Mouse (Mus musculus) layer of hippocampus, postnatal 14 days (tissue): Measurements from ENCODE around the gene Mycbp2. TPM values are rescaled to one million over a fixed set of nuclear protein-coding genes. Genes with fewer than 3 reads are reported as not detected.

Experiments used
- DNase-seq, 2 experiments: peaks; one replicate each; pipeline ENCODE4 v3.0.0; 2021 to 2022; ENCODE audit warnings: low spot score in 2 of 2, mixed read lengths in 1 of 2
- total RNA-seq, 2 experiments: library from RNA; stranded (reverse); gene quantifications; 2 replicates each; pipeline ENCODE4 v1.2.3; 2021

Gene Mycbp2
- total RNA-seq, 2 experiments from 2014 or later, result 148 to 157 TPM

- DNase-seq, result no peak
Observed at GRCm38 (mm10) chr14:103075166-103075565, 271.4 kb downstream of the Mycbp2 start.

- DNase-seq, result no peak
Observed at GRCm38 (mm10) chr14:103073825-103074224, 272.8 kb downstream of the Mycbp2 start.

- no peak for DNase-seq
Observed at GRCm38 (mm10) chr14:103072731-103073130, 273.9 kb downstream of the Mycbp2 start.

GRCm38 (mm10) chr14:103071471-103071870 is 275.1 kb downstream of the Mycbp2 start:
- DNase-seq, result no peak

DNA sequence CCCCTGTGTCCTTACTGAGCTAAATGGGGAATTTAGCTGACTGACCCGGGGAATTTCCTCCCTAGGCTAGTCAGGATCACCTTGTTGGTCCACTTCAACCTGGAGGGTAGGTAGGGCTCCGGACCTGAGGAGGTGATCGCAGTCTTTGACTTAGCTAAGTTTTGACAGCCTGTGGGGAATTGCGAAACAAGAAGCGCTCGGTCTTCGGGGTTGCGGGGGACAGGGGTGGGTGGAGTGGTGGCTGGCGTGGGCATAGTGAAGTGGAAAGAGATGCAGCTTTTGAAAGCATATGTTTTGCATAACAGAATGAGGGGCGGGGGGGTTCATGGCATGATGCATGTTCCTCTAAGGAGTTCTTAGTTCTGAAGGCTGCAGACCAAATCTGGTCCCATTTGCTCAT is 275.8 kb downstream of the Mycbp2 start:
- DNase-seq, result no peak

DNA sequence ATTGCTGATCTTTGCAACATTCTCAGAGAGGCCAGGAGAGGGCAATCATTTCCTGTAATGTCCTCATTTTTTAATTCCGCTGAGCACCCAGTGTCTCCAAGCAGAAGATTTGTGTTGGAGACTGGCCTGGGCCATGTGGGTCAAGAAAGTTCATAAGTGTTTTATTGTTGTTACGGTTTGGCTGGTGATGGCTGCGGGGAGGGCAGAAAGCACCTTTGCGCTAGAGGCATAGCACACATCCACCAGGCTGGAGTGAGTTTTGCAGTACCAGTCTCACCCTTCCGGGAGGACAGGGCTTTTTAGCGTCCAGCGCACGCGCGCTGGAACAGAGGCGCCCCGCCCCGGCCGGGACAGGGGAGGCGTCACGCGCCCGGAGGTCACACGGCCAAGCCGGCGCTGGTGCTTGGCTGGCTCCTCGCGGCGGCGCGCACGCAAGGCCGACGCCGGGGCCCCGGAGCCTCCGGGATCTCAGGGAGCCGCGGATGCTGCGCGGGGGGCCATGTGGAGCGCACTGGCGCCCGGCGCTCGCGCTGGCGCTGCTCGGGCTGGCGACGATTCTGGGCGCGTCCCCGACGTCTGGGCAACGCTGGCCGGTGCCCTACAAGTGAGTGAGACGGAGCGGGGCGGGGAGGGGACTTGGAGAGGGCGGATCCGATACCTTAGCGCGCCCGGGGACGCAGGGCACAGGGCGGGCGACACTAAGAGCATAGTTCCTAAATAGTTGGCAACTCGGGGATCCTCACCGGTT is 276.6 kb downstream of the Mycbp2 start, which contains the start of gene Cln5:
TSS of gene Cln5 (plus strand) at position 353 of the 748 bp plus-strand sequence.
- DNase-seq, result peak; percentile 83 to 90

DNA sequence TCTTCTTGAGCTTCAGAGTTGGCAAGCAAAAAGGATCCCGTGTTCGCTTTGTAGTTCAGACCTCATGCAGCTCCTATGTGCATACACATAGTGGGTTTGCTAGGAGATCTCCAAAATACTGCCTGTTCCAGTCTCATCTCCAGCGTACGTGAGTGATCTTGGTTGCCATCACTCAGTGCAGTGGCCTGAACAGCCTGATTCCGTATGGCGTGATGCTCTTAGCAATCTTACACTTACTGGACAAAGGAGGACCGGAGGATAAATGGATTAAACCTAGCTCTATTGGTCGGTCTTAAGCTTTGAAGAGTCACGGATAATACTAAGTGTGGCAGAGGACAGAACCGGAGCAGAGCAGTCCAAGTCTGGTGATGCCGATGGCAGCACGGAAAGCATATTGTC is 277.1 kb downstream of the Mycbp2 start:
- no peak for DNase-seq

GRCm38 (mm10) chr14:103065294-103066167 is 281.1 kb downstream of the Mycbp2 start:
- DNase-seq, result peak; percentile 66 to 79

Other genes starting within 250 kb of the Mycbp2 start
- gene Fbxl3, start 247.2 kb downstream of the Mycbp2 start, total RNA-seq, result 10 to 100 TPM; 71.5 to 71.8 TPM
- 1 to 10 TPM in 1 of 2 experiments, under 1 TPM in 1; 0.55 to 1.1 TPM for gene Scel, start 166.5 kb upstream of the Mycbp2 start, total RNA-seq